Mouse (Mus musculus) stomach, postnatal 0 days (tissue): ENCODE data around the gene Adrb1. TPM values are rescaled to one million over a fixed set of nuclear protein-coding genes. Genes with fewer than 3 reads are reported as not detected.

ENCODE experiments used
- ATAC-seq: fragments of 200-750 bp; cut with Nextera tagmentation; 2 replicates; pipeline ENCODE4 v1.8.0; 2017; ENCODE audit not compliant: low FRiP score, low TSS enrichment
- DNase-seq: peaks from one replicate; pipeline ENCODE4 v3.0.0-alpha.2; 2016; ENCODE audit warnings: low spot score
- H3K27ac ChIP-seq: fragments of 300-500 bp; sonication (generic); replicated peaks from 2 replicates; pipeline ENCODE4 v1.5.1; 2014; ENCODE audit warnings: mild to moderate bottlenecking, control low read depth
- H3K27me3 ChIP-seq: fragments of 300-500 bp; sonication (generic); 2 replicates; pipeline ENCODE4 v1.6.1; 2014; ENCODE audit warnings: low read length; ENCODE audit not compliant: control insufficient read depth, insufficient read depth
- H3K36me3 ChIP-seq: fragments of 300-500 bp; sonication (generic); 2 replicates; pipeline ENCODE4 v1.6.1; 2014; ENCODE audit warnings: low read length, mixed read lengths; ENCODE audit not compliant: control insufficient read depth, insufficient read depth
- H3K4me1 ChIP-seq: fragments of 300-500 bp; sonication (generic); replicated peaks from 2 replicates; pipeline ENCODE4 v1.6.1; 2014; ENCODE audit warnings: antibody characterized with exemption; ENCODE audit not compliant: control insufficient read depth, insufficient read depth
- H3K4me2 ChIP-seq: fragments of 300-500 bp; sonication (generic); replicated peaks from 2 replicates; pipeline ENCODE4 v1.6.1; 2014; ENCODE audit warnings: low read depth, mild to moderate bottlenecking, control low read depth, moderate library complexity
- H3K4me3 ChIP-seq: fragments of 300-500 bp; sonication (generic); 2 replicates; pipeline ENCODE4 v1.5.1; 2014; ENCODE audit warnings: low read depth, low read length, control low read depth
- H3K9ac ChIP-seq: fragments of 300-500 bp; sonication (generic); 2 replicates; pipeline ENCODE4 v1.6.1; 2014; ENCODE audit warnings: mild to moderate bottlenecking, low read length, control low read depth, mixed read lengths
- H3K9me3 ChIP-seq: fragments of 300-500 bp; sonication (generic); 2 replicates; pipeline ENCODE4 v1.6.1; 2016; ENCODE audit warnings: low read length; ENCODE audit not compliant: control insufficient read depth
- CTCF ChIP-seq: IDR thresholded peaks from 2 replicates; pipeline ENCODE4 v1.5.1; 2016; ENCODE audit warnings: antibody characterized with exemption, low read depth, mild to moderate bottlenecking, moderate library complexity
- EP300 ChIP-seq: optimal IDR thresholded peaks from 2 replicates; pipeline ENCODE3; 2016; ENCODE audit warnings: antibody characterized with exemption
- WGBS: fragments of 180-500 bp; shearing (Covaris S2); extraction: QIAGEN DNeasy Blood & Tissue Kit; methylation state at CpG from one replicate; pipeline ENCODE4 v1.1.7; 2014; 5-methylcytosine and 5-hydroxymethylcytosine counted together
- polyA plus RNA-seq: library from polyadenylated mRNA; unstranded; fragments of >200 nt; fragmentation: Nextera tagmentation; extraction: Ambion mirVana; gene quantifications from 2 replicates; pipeline ENCODE4 v1.2.1, GENCODE M21; 2015

Gene Adrb1
- polyA plus RNA-seq, 1 experiment from 2014 or later = 0.45 TPM

DNA sequence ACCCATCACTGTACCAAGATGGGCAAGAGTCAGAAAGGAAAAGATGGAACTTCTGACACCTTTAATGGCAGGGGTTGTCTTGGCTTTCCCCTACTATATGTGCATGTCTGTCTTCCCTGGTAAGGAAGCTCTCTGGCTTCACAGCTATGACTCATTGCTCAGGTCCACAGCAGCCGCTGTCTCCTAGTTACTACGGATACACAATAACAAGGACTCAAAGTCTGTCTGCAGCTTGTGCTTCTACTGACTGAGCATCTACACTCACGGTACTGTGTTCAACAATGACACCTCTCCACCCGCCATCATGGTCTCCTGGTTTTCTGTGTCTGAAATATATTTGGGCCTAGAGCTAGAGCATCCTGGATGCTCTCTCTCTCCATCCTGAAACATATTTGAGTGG is 37.7 kb downstream of the Adrb1 start:
- Histone ChIP-seq H3K9ac (no peak overlapping the region), H3K27me3 (no peaks in the 10 kb centered on the region)
- WGBS = 51% methylated on average over 4 of the region's 4 CpGs

DNA sequence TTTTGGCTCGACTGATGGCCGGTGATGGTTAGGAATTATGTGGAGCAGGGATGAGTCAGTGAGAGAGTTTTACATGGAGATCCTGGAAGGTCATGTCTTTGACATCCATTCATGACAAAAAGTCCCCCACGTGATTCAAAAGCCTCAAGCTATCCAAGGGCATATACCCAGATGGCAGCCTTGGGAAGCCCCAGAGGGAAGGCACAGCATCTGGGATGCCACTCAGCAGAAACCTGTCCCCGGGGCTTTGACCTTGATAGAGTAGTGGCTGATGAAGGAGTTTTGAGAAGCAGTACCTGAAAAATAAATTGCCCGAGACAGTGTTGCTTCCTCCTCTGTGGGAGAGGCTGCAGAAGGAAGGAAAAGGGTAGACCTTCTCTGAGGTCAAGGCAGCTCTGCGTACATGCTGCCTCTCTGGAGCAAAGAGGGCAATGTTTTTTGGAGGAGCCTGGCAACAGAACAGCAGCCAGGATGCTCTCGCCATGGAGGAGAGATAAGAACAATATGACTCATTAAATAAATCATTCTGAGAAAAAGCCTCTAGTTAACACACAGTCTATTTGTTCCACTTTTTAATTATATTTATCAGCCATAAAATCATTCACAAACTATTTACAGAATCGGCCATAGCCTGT is 38.4 kb downstream of the Adrb1 start:
- 79% methylated on average over 8 of the region's 8 CpGs for WGBS
- Histone ChIP-seq H3K27me3 (no peaks in the 10 kb centered on the region), H3K4me3 (no peak overlapping the region), H3K27ac (no peak overlapping the region), H3K36me3 (no peaks in the 10 kb centered on the region), H3K9ac (no peak overlapping the region), H3K9me3 (no peaks in the 10 kb centered on the region), H3K4me1 (no peaks in the 10 kb centered on the region), H3K4me2 (no peak overlapping the region)
- TF ChIP-seq CTCF (no peak), EP300 (no peak)
- DNase-seq = no peak
- no peak for ATAC-seq

More for the DNA sequence above, 37.7 kb downstream of the Adrb1 start:
- DNase-seq (no peak), ATAC-seq (peak; percentile 62)
- Histone ChIP-seq H3K36me3 (no peaks in the 10 kb centered on the region), H3K4me2 (no peak overlapping the region), H3K27ac (no peak overlapping the region), H3K4me1 (no peaks in the 10 kb centered on the region), H3K9me3 (no peaks in the 10 kb centered on the region), H3K4me3 (no peak overlapping the region)
- TF ChIP-seq EP300 (no peak), CTCF (no peak)

DNA sequence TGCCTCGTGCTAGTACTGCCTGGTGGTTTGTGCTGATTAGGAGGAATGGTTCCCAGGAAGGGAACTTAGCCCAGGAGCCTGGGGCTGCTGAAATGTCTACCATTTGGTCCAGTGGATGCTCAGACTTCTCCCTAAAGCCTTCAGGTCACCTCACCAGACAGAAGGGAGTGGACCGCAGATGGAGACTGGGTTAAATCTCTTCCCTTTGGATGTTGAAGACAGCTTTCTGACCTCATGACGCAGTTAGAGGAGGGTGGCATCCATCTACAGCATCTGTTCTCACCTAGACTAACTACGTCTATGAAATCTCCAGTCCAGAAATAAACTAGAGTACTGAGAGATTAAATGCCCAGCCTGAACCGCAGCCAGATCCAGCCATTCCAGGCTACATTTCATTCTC is 39.1 kb downstream of the Adrb1 start:
- Histone ChIP-seq H3K27ac (no peak overlapping the region), H3K4me3 (no peak overlapping the region), H3K36me3 (no peaks in the 10 kb centered on the region), H3K4me1 (no peaks in the 10 kb centered on the region), H3K9ac (no peak overlapping the region), H3K4me2 (no peak overlapping the region), H3K9me3 (no peaks in the 10 kb centered on the region), H3K27me3 (no peaks in the 10 kb centered on the region)
- ATAC-seq = no peak
- no peak for DNase-seq
- WGBS = 88% methylated on average over 5 of the region's 5 CpGs
- no peak for TF ChIP-seq CTCF

DNA sequence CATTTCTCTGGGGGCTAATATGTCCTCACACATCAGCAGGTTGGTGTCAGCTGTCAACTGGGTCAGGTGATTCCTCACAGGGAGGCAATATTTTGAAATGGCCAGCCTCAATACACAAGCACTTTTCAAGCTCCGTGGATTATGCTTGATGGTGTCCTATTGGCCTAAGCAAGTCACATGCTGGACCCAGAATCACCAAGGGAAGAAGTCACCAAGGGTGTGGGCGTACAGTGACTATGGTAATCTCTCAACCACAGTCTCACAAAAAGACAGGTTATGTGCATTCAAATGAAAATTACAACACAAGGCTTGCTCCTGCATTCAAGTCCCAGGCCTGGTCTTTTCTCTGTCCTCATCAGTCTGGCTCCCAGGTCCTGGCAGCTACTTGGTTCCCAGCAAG is 39.7 kb downstream of the Adrb1 start:
- Histone ChIP-seq H3K27ac (no peak overlapping the region), H3K4me2 (no peak overlapping the region), H3K27me3 (no peaks in the 10 kb centered on the region), H3K9ac (no peak overlapping the region), H3K9me3 (no peaks in the 10 kb centered on the region), H3K4me1 (no peaks in the 10 kb centered on the region), H3K4me3 (no peak overlapping the region), H3K36me3 (no peaks in the 10 kb centered on the region)
- WGBS = 84% methylated on average over 2 of the region's 2 CpGs
- ATAC-seq (no peak), DNase-seq (no peak)
- TF ChIP-seq CTCF (no peak), EP300 (no peak)

DNA sequence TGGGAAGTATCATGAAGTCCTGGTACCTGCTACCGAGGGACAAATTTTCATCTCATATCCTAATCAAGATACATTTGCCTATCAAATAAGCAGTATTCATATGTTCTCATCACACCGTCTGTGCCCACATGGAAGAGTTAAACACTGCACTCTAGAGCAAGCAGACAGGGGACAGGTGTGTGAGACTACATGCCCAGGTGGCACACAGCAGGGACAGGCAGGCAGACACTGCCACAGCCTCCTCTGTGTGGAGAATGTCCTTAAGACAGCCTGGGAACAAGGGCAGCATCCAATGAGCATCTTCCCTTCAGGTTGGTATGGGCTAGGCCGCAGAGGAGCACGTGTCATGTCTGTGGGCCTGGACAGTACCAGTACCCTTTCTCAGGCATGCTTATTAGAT is 40.7 kb downstream of the Adrb1 start:
- Histone ChIP-seq H3K27me3 (no peaks in the 10 kb centered on the region), H3K9me3 (no peaks in the 10 kb centered on the region), H3K4me2 (no peak overlapping the region), H3K9ac (no peak overlapping the region), H3K4me3 (no peak overlapping the region), H3K4me1 (no peaks in the 10 kb centered on the region), H3K36me3 (no peaks in the 10 kb centered on the region), H3K27ac (no peak overlapping the region)
- no peak for DNase-seq
- no peak for ATAC-seq
- no peak for TF ChIP-seq EP300
- no peak for TF ChIP-seq CTCF
- 92% methylated on average over 4 of the region's 4 CpGs for WGBS

DNA sequence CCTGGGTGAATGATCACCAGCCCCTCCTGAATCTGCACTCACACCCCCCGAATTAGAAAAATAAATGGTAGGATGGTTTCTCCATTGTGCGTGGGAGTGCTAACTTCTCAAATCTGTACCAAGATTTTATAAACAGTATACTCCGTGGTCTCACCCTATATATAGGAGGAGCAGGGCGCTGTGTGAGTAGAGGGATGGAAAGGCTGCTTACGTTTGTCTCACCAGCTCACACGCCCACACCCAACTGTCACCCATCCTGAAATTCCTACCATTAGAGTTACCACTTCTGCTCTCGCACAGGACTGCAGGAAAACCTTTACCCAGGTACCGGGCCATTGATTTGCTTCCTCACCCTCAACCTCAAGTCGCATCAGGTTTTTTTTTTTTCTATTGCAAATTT is 47.0 kb downstream of the Adrb1 start:
- Histone ChIP-seq H3K27ac (no peak overlapping the region), H3K27me3 (no peaks in the 10 kb centered on the region), H3K9me3 (no peaks in the 10 kb centered on the region), H3K9ac (no peak overlapping the region), H3K36me3 (no peaks in the 10 kb centered on the region), H3K4me3 (no peak overlapping the region), H3K4me2 (no peak overlapping the region), H3K4me1 (no peaks in the 10 kb centered on the region)
- ATAC-seq (no peak), DNase-seq (no peak)
- no peak for TF ChIP-seq CTCF
- TF ChIP-seq EP300 = no peak
- 83% methylated on average over 9 of the region's 9 CpGs for WGBS
